Mouse (Mus musculus) telencephalon, adult 2 months (tissue): Measurements from ENCODE around the gene Wnt10a.

ENCODE experiments used
- DNase-seq: peaks from one replicate; pipeline ENCODE4 v3.0.0-alpha.2; 2011; ENCODE audit warnings: low read depth, low spot score

Gene Wnt10a

GRCm38 (mm10) chr1:74791249-74791648 is at the start of gene Wnt10a:
Wnt10a (plus strand) TSS chr1:74791516.
- DNase-seq: no peak

GRCm38 (mm10) chr1:74747335-74747734 is 44.0 kb upstream of the Wnt10a start:
- DNase-seq: no peak

GRCm38 (mm10) chr1:74748643-74749271 is 42.6 kb upstream of the Wnt10a start, which contains the start of gene Prkag3:
Prkag3 (minus strand) TSS chr1:74749221.
- no peak for DNase-seq

- no peak for DNase-seq
These were observed 42.0 kb upstream of the Wnt10a start for GRCm38 (mm10) chr1:74749301-74749700.

- no peak for DNase-seq
These were observed 40.6 kb upstream of the Wnt10a start for GRCm38 (mm10) chr1:74750683-74751082.

GRCm38 (mm10) chr1:74752150-74752549 is 39.2 kb upstream of the Wnt10a start:
- DNase-seq: no peak

- no peak for DNase-seq
These were observed 38.5 kb upstream of the Wnt10a start for GRCm38 (mm10) chr1:74752833-74753232.

GRCm38 (mm10) chr1:74753266-74753974 is 37.9 kb upstream of the Wnt10a start:
- DNase-seq: no peak

- DNase-seq: no peak
These were observed 37.0 kb upstream of the Wnt10a start for GRCm38 (mm10) chr1:74754175-74754785.

GRCm38 (mm10) chr1:74759773-74760172 is 31.5 kb upstream of the Wnt10a start:
- no peak for DNase-seq

GRCm38 (mm10) chr1:74763081-74763480 is 28.2 kb upstream of the Wnt10a start:
- peak; percentile 70 for DNase-seq

- DNase-seq: no peak
These were observed 20.4 kb upstream of the Wnt10a start for GRCm38 (mm10) chr1:74770727-74771466.

- DNase-seq: no peak
These were observed 19.9 kb upstream of the Wnt10a start for GRCm38 (mm10) chr1:74771467-74771844.

- DNase-seq: no peak
These were observed 19.6 kb upstream of the Wnt10a start, which contains the start of gene Wnt6 for GRCm38 (mm10) chr1:74771845-74771930. Wnt6 (plus strand) TSS chr1:74771892.

GRCm38 (mm10) chr1:74771931-74772620 is 19.2 kb upstream of the Wnt10a start:
- DNase-seq: no peak

- peak; percentile 54 for DNase-seq
These were observed 18.2 kb upstream of the Wnt10a start for GRCm38 (mm10) chr1:74773136-74773535.

GRCm38 (mm10) chr1:74774062-74774461 is 17.3 kb upstream of the Wnt10a start:
- DNase-seq: no peak

- no peak for DNase-seq
These were observed 15.5 kb upstream of the Wnt10a start for GRCm38 (mm10) chr1:74775816-74776215.

GRCm38 (mm10) chr1:74778934-74779486 is 12.3 kb upstream of the Wnt10a start:
- no peak for DNase-seq

GRCm38 (mm10) chr1:74782045-74782444 is 9.3 kb upstream of the Wnt10a start:
- no peak for DNase-seq

GRCm38 (mm10) chr1:74783554-74783953 is 7.8 kb upstream of the Wnt10a start:
- no peak for DNase-seq
